In genomic region chr13:63150470-63151020, GRCm38 (mm10) we compare ENCODE assay signal across 21 mouse cellular contexts.
A peak's percentile ranks its signal among the peaks of the same experiment; 100 is the strongest.
DNase-seq lines count a peak whose midpoint lies in the region; ATAC-seq and TF ChIP-seq lines count a peak whose summit lies in the region.
"Had no signal": no experiment of that assay in that cellular context is flagged by ENCODE, and none has a peak within 500 bp of the region (broad histone marks: within the 10 kb centered on the region; RNA-seq: fewer than 3 reads in every experiment).

No protein-coding gene starts in this region.

- H3K36me3 ChIP-seq in kidney, embryonic 15.5 days, result no peaks in the 10 kb centered on the region
- no peaks in the 10 kb centered on the region for H3K36me3 ChIP-seq in intestine, postnatal 0 days (ENCODE audit: control insufficient read depth, insufficient read depth)
- H3K36me3 ChIP-seq: G1E; limb, embryonic 13.5 days; liver, embryonic 15.5 days; midbrain, embryonic 15.5 days had no signal

- H3K4me1 ChIP-seq in kidney, embryonic 15.5 days, result peaks cover 35% of the 10 kb centered on the region
- no peaks in the 10 kb centered on the region for H3K4me1 ChIP-seq in intestine, postnatal 0 days (replicated peaks; ENCODE audit: control insufficient read depth, insufficient read depth, low read length)
- H3K4me1 ChIP-seq: midbrain, embryonic 15.5 days had no signal

- no peak for ATAC-seq in kidney, embryonic 15.5 days (replicated peaks; ENCODE audit: low FRiP score)
- ATAC-seq in common myeloid progenitor, adult 5-6 weeks (replicated peaks; ENCODE audit: low read depth, poor library complexity, severe bottlenecking), result 0 out of 2 replicates have a peak, but pooled peaks have one; percentile 23
- peak; percentile 9; the same call in 1 of the 2 replicates for ATAC-seq in intestine, postnatal 0 days
- ATAC-seq: hindbrain, embryonic 16.5 days; lung, postnatal 0 days; midbrain, embryonic 15.5 days had no signal

- WGBS in kidney, embryonic 15.5 days, result 52% methylated on average over 2 of the region's 2 CpGs
- WGBS in intestine, postnatal 0 days, result 39% methylated on average over 2 of the region's 2 CpGs

- H3K4me2 ChIP-seq in kidney, embryonic 15.5 days, result no peak overlapping the region
- H3K4me2 ChIP-seq in intestine, postnatal 0 days (replicated peaks; ENCODE audit: low read depth), result no peak overlapping the region; the same call in 1 of the 2 replicates
- H3K4me2 ChIP-seq: limb, embryonic 13.5 days; liver, embryonic 15.5 days; midbrain, embryonic 15.5 days had no signal

- peak overlapping the region; percentile 56; the same call in 1 of the 2 replicates for H3K27ac ChIP-seq in gastrocnemius, adult 2 months
- H3K27ac ChIP-seq in kidney, embryonic 15.5 days, result 0 out of 2 replicates have a peak overlapping the region, but pooled peaks have one; percentile 32
- peak overlapping the region; percentile 65 for H3K27ac ChIP-seq in intestine, postnatal 0 days (ENCODE audit: low read depth, low read length)
- no peak overlapping the region for H3K27ac ChIP-seq in left cerebral cortex, adult 2 months
- H3K27ac ChIP-seq: limb, embryonic 13.5 days; liver, embryonic 15.5 days; midbrain, embryonic 15.5 days had no signal

- no peaks in the 10 kb centered on the region for H3K27me3 ChIP-seq in kidney, embryonic 15.5 days
- H3K27me3 ChIP-seq in intestine, postnatal 0 days (replicated peaks; ENCODE audit: control insufficient read depth, insufficient read depth, low read length), result no peaks in the 10 kb centered on the region
- H3K27me3 ChIP-seq: limb, embryonic 13.5 days; liver, embryonic 15.5 days; midbrain, embryonic 15.5 days had no signal

- no peak for DNase-seq in gastrocnemius, adult 2 months
- no peak for DNase-seq in gastrocnemius, postnatal 25 days
- DNase-seq in kidney, postnatal 36 days, result no peak
- no peak for DNase-seq in left cerebral cortex, adult 2 months (ENCODE audit: extremely low spot score in 1 of 2, low spot score in 2 of 2)
- DNase-seq in left cerebral cortex, postnatal 36 days (ENCODE audit: low spot score in 2 of 2), result no peak
- DNase-seq: cerebellum, adult 18-20 months; cerebellum, postnatal 25 days; kidney, adult 8-10 months; spleen, adult 18-20 months; thymus, adult 18-20 months had no signal

- H3K9me3 ChIP-seq in kidney, embryonic 15.5 days (replicated peaks), result no peaks in the 10 kb centered on the region
- H3K9me3 ChIP-seq in intestine, postnatal 0 days (ENCODE audit: control insufficient read depth), result no peaks in the 10 kb centered on the region
- H3K9me3 ChIP-seq: G1E; limb, embryonic 13.5 days; liver, embryonic 15.5 days; megakaryocyte, embryonic 14.5 days; midbrain, embryonic 15.5 days had no signal

- intact Hi-C loops in gastrocnemius, adult 2 months (cut with DNase I), result no loop called here
- intact Hi-C loops in left cerebral cortex, adult 2 months (cut with DNase I), result no loop called here
- intact Hi-C loops in left cerebral cortex, postnatal 36 days (cut with DNase I), result no loop called here

- H3K9ac ChIP-seq in kidney, embryonic 15.5 days, result no peak overlapping the region
- no peak overlapping the region for H3K9ac ChIP-seq in intestine, postnatal 0 days (ENCODE audit: low read depth, low read length)
- H3K9ac ChIP-seq: limb, embryonic 13.5 days; liver, embryonic 15.5 days; midbrain, embryonic 15.5 days had no signal

- H3K4me3 ChIP-seq in gastrocnemius, adult 2 months, result no peak overlapping the region
- H3K4me3 ChIP-seq in kidney, embryonic 15.5 days (replicated peaks), result no peak overlapping the region
- no peak overlapping the region for H3K4me3 ChIP-seq in intestine, postnatal 0 days (ENCODE audit: low read depth, low read length)
- H3K4me3 ChIP-seq in left cerebral cortex, adult 2 months, result no peak overlapping the region
- H3K4me3 ChIP-seq: limb, embryonic 13.5 days; liver, embryonic 15.5 days; megakaryocyte, embryonic 14.5 days; midbrain, embryonic 15.5 days; myocyte had no signal

- TF ChIP-seq CTCF in gastrocnemius, adult 2 months (IDR thresholded peaks at IDR 0.05), result no peak
- no peak for TF ChIP-seq CTCF in intestine, postnatal 0 days (IDR thresholded peaks at IDR 0.05; ENCODE audit: low read depth)
- no peak for TF ChIP-seq CTCF in left cerebral cortex, adult 2 months (IDR thresholded peaks at IDR 0.05)
